Mouse (Mus musculus) hindlimb bud, embryonic 11.5 days (tissue): Measurements from ENCODE around the gene Ncmap.
"Not testable (repeated sequence)": the region's sequence is repeated elsewhere in the genome, so short reads cannot be mapped to it uniquely, and the experiment has no call there.

ENCODE experiments used
- DNase-seq: peaks from one replicate; pipeline ENCODE4 v3.0.0-alpha.2; 2012; ENCODE audit warnings: low read depth, low spot score; ENCODE audit errors: extremely low spot score

Gene Ncmap

DNA sequence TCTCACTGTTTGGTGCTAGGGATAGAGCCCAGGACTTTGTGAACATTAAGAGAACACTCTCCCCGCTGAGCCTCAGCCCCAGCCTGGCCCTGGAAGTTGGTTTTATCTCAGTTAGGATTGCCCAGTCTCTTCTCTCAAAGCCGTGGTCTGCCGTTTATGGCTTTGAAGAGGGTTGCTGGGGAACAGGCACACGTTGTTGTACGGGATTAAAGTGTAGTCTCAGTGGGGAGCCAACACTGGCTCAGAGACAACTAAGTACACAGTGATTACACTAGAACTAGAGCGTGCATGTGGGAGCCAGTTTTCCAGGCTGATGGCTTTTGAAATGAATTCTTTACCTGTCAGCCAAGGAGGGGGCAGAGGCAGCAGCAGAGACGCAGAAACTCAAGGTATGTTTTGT is 3.9 kb upstream of the Ncmap start:
- DNase-seq: no peak

DNA sequence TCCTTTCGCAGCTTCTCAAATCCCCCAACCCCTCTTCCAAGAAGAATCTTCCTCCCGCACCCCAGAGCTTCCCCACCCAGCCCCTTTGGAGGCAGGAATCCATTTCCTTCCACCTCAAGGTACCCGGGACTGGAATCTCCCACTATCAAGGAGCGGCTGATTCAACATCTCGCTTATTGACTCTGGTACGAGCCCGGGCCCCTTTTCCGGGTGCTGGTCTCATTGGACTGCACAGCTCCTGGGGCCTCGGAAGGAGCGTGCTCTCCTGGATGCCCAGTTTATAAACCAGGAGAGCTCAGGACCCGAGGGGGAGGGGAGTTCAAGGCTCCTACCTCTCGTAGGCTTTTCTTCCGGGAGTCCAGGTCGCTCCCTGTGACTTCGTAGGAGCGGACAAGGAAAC is 476 bp downstream of the Ncmap start:
- no peak for DNase-seq

DNA sequence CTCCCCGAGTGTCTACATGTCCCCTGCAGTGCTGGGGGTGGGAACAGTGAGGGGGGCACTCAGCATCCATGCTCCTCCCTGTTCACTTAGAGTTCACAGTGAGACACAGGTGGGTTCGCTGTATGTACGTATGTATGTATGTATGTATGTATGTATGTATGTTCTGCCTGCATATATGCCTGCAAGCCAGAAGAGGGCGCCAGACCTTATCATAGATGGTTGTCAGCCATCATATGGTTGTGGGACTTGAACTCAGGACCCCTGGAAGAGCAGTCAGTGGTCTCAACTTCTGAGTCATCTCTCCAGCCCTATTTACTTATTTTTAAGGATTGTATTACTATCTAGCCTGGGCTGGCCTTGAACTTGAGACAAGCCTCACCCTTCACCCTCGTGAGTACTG is 1.7 kb downstream of the Ncmap start:
- DNase-seq: no peak

DNA sequence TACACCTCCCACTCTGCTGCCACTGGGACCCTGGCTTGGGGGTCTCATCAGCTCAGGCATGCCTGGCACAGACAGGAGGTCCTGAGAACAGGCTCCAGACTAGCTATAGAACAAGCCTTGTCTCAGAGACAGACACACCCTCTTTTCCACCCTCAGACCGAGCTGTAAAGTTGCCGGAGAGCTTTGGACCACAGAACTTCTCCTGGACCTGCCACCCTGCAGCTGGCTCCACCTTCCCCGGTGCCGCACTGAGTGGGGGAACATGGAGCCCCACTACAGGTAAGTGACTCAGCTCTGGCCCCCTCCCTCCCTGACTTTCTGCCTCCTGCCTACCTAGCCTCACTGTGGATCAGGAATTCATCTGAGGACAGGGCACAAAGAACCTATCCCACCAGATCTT is 2.7 kb downstream of the Ncmap start:
- DNase-seq: no peak

DNA sequence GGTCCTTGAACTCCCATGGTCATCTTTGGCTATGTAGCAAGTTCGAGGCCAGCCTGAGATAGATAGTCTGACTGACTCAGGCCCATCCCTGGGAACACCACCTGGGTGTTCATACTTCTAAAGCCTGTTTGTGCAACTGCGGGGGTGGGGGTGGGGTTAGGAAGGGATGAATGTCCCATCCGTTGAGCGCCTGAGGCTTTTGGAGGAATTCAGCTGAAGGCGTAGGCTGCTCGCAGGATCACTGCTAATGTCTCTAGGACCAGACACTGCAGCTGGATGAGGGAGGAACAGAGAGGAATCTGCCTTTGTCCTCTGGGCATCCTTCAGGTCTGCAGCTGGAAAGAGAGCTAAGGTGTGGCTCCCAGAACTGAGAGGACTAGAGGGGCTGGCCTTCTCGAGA is 3.4 kb downstream of the Ncmap start:
- no peak for DNase-seq

DNA sequence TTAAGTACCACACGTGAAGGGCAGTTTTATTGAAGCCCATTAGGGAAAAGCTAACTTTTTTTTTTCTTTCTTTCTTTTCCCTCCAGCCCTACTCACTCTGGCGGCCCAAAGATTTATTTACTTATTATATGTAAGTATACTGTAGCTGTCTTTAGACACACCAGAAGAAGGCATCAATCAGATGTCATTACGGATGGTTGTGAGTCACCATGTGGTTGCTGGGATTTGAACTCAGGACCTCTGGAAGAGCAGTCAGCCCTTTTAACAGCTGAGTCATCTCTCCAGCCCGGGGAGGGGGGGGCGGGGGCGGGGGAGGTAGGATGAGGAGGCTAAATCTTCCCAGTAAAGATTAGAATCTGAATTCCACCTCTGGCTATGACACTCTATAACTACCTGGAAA is 4.6 kb downstream of the Ncmap start:
- DNase-seq: no peak

DNA sequence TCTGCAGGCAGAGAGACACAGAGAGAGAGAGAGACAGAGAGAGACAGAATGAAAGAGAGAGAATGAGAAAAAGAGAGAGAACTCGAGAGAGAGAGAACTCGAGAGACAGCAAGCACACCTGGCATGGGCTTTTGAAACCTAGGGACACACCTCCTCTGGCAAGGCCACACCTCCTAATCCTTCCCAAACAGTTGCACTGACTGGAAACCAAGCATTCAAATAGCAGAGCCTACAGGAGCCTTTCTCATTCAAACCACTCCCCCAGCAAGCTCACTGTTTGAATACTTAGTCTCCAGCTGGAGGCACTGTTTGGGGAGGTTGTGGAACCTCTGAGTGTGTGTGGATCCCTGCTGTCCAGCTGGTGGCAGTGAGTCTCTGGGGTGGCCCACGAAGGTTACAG is 5.2 kb downstream of the Ncmap start:
- DNase-seq: no peak

DNA sequence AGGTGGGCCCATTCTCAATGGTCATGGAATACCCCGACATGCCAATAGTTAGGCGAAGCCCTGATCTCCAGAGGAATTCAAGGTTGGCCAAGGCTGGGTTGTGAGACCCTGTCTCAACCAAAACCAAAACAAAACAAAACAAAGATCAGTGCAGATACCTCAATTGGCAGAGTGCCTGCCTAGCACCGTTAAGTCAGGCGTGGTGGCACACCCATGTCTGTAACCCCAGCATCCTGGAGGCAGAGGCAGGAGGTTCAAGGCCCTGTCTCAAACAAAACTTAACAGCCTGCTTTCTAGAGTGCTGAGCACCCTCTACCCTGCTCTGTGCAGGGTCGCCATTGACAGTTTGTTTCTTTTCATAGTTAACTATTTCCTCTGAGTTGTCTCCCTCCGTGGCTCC is 7.0 kb downstream of the Ncmap start:
- DNase-seq: no peak

DNA sequence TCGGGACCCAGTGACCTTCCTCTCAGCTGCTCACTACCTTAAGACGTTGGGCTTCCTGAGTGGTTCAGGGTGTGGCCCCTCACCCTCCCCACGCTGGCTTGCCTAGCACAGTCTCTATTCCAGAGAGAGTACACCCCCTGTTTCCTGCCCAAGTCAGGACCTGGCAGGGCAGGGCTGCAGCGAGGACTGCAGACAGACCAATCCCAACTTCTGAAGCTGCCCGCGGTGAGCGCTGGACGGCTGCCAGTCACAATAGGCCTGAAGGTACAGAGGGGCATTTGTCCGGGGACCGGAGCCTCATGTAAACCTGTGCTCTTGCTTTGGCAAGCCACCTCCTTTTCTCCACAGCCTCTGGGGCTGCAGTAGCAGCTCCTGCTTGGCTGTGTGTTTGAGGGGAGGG is 12.4 kb downstream of the Ncmap start:
- DNase-seq: no peak

DNA sequence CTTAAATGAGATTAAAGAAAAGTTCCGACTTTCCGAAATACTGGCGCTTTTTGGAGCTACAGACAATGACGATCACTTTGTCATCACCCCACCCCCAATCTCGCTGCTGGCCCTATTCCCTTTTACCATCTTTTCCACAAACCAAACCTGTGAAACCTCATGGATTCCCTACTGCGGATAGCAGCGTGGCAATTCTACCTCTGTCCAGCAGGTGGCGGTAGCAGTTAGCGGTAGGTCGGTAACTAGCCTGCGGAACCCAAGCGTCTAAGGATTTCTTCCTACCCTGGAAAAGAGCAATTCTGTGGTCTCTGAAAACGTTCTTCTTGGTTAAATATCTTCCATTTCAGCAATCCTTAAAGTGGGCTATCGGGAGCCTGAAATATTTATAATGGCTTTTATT is 15.7 kb downstream of the Ncmap start:
- peak; percentile 77 for DNase-seq

DNA sequence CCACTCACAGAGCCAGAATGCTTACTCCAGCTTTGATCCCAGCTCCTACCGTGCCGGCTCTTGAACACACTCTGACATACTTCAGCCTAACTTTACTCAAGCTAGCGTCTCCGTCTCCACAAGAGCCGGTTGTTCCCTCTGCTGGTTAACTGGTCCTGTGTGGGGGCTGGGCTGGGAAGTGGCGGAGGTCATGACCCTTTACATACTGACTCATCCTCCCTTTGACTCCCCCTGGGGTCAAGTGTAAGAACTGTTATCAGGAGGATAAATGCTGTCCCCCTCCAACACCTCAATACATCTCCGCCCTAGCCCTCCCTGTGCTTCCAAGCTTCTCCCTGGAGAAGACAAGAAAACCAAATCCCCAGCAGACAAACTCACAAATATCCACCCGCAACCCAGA is 16.7 kb downstream of the Ncmap start:
- DNase-seq: no peak

DNA sequence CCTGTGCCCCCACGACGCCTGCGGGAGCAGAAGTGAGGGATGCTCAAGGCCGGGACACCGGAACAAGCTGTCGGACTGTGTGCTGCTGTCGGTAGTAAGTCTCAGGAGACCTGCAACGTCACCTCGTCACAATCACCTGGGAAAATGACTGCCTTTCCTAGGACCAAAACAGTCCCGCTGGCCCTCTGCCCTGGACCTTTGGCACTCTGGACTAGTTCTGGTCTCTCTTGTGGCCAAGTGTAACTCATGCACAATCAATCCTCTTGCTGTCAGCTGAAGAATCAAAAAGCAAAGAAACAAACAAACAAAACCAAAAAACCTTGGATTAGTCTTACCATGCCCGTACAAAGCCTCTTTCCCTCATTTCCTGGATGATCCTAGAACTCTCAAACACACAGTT is 20.8 kb downstream of the Ncmap start:
- DNase-seq: no peak

DNA sequence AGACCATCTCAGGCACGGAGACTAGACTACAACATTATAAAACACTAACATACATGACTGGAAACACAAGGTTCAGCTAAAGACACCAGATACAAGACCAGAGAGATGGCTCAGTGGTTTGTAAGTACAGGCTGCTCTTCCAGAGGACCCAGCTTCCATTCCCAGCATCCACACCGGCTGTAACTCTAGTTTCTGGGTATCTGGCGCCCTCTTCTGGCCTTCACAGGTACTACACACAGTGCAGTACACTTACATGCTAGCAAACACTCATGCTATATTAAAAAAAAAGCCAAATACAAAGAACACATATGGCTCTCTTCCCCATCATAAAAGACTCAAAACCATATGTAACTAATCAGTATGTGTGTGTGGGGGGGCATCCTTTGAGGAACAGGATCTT is 22.6 kb downstream of the Ncmap start:
- no peak for DNase-seq

DNA sequence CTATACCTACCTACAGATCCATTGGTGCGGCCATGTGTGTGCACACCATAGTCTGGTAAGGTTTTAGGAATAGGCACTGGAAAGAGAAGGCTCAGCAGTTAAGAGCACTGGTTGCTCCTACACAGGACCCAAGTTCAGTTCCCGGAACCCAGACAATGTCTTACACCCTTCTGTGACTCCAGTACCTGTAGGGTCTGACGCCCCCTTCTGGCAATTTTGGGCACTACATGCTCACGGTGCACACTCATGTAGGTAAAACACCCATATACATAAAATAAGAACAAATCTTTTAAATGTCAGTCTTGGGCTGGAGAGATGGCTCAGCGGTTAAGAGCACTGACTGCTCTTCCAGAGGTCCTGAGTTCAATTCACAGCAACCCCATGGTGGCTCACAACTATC is 24.7 kb downstream of the Ncmap start:
- no peak for DNase-seq

DNA sequence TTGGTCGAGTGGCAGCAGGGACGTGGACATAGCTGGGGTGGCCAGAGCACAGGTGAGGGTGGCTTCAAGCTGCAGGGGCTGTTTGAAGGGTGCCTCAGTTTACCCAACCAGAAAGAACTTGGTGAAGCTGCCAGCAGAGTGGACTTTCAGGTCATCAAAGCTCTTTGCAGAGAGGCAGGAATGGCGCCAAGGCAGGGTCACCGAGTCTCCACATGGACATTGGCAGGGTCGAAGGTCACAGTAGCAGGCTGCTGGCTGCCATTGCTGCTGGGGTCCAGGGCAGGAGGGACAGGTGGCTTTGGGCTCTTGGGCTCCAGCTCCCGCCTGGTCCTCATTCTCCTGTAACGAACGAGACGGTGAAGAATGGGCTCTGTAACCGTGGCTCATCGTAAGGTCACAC is 27.7 kb downstream of the Ncmap start:
- DNase-seq: no peak

DNA sequence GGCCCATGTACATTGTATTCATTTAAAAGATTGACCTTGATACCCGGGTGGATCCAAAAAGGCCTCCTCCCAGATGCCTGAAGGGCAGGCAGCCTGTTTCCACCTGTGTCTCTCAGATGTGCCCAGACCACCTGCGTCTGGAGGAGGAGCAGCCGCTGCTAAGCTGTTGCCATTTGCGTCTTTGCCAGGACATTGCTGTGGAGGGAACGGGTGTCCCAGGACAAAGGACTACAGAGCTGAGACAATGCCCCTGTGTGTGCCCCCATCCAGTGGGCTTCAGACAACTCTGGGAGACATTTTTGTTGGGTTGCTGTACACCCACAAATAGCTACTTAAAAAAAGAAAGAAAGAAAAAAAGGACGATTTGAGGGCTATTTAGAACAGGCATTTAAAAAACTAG is 35.2 kb downstream of the Ncmap start:
- no peak for DNase-seq

DNA sequence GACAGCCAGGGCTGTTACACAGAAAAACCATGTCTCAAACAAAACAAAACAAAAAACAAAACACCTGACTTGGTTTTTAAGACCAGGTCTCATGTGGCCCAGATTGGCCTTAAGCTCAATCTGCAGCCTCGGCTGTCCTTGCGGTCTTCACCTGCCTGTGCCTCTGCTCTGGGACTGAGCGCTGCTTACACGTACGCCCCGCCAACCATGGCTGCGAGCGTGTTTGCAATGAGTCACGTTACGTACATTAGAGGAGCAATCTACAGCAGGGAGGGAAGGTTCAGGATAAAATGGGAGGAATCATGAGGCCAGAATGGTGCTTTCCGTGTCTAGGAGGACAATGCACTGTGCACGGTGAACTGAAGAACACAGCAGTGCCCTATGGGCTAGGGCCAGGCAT is 36.3 kb downstream of the Ncmap start:
- DNase-seq: no peak

DNA sequence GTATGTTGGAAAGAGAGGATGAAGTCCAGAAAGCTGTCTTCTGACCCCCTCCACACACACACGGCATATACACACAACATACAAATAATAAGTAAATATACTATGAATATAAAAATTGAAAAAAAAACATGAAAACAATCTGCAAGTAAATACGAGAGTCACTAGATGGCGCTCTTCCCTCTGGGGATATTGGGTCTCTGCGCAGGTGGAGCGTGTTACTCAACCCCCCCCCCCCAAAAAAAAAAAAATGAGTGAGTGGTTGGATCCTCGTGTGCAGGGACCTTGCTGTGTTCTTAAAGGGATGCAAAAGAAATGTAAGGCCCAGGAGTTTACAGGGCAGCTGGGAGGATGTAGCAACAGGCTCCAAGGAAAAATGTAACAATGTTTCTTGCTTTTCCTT is 39.3 kb downstream of the Ncmap start:
- DNase-seq: no peak

DNA sequence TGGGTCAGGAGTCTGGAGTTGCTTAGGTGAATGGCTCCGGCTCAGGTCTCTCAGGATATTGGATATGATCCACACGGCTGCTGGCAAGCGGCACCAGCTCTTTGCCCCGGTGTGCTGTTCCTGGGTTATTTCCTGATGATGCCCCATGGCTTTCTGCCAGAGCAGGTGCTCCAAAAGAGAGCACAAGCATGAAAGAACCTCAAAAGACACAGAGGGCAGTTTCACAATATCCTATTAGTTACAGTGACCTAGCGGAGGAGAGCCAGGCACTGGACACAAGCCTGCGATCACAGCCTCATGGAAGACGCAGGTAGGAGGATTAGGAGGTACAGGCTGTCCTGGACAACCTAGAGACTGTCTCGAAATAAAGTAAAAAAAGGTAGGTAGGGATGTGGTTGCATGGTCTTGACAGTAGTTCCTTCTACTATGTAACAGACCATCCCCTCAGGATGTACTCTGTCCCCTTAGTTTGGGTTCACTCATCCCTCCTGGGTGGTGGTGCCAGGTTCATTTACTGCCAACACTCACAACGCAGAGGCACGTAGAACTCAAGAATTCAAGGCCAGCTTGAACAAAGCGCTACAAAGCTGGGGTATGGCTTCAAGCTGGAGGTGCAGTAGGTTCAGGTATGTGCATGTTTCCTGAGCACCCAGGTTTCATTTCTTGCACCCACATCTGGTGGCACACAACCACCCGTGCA is 40.7 kb downstream of the Ncmap start:
- no peak for DNase-seq

DNA sequence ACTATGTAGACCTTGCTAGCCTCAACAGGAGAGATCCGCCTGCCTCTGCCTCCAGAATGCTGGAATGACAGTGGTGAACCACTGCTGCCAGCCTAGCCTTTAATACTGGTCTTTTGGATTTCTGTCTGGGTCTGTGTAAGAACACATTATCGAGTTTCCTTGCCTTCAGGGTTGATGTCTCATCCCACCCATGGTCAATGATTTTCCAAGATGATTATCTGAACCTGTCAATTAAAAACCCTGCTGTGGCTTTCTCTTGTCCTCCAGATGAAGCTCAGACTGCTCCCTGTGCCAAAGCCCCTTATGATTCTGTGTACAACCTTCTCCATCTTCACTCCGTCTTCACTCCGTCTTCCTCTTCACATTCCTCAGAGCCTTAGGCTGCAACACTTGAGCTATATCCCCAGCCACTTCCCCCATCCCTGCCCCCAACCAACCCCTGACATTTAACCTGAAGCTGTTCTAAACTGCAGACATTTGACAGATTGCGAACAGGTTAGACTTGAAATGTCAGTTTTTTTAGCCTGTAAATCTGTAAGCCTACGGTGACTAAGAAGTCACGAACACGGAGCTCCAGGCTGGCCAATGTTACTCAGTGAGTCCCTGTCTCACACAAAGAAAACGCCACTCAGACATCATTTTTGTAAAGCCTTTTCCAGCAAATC is 42.0 kb downstream of the Ncmap start:
- no peak for DNase-seq

DNA sequence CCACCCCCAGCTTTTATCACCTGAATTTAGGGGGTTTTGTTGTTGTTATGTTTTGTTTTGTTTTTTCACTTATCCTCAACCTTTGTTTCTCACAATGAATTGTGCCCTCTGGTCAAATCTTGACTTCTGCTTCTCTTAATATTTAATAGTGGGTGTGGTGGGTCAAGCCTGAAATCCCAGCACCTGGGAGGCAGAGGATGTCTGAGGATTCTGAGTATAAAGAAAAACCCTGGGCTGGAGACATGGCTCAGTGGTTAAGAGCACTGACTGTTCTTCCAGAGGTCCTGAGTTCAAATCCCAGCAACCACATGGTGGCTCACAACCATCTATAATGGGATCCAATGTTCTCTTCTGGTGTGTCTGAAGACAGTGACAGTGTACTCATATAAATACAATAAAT is 43.3 kb downstream of the Ncmap start:
- DNase-seq: not testable (repeated sequence)

DNA sequence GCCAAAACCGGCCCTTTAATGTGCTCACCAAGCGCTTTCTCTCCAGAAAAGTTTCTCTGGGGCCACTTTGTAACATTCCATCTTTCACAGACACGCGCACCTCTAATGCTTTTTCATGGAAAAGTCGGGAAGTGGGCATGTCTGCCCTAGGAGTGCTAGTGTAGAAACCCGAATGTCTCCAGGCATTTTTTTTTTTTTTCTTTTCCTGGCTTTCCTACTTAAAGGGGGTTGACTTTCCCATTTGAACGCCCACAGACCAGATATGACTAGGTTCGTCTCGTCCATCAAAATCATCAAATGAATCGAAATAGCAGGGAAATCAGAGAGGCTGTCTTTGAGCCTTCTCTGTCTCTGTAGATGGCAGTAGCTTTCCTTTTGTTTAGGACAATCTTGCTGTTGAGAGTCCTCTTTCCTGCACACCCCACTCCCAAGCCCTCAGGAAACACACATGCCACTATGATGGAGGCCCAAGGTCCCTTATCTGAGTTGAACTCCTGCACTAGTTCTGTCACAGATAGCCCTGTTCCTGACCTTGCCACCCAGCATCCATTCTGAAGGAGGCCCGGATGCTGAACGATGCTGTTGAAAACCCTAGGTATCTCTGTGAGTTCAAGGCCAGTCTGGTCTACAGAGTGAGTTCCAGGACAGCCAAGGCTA is 44.1 kb downstream of the Ncmap start:
- DNase-seq: no peak
